Mouse (Mus musculus): Measurements from ENCODE around the gene Jmjd7.

DNA sequence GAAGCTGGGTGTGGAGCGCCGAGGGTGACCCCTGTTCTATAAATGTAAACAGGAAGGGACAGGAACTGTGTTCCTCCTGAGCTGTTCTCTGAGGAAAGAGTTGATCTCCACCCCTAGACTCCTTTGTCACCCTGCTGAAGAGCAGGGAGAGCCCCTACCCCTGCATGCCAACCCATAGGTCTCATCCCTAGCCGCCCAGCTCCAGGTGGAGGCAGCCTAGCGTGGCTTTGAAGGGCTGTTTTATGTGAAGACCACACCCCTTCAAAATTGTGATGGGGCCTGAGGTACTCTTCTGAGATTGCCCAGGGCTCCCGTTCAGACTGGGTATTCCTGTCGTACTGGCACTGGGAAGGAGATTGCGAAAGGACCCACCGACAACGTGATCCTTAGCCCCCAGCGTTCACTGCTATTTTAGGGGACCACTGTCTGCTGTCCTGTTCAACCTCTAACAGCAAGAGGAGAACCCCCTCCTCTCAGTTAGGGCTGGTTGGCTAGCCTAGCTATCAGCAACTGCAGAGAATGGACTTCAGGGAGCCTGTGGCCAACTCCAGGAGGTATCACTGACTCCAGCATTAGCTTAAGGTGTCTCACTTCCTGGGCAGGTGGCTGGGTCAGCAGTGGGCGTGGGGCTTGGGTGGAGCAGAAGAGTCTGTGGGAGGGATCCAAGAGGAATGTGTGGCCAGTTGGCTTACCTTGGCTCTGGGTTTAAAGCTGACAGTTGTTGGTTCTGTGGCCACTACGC, 5.6 kb downstream of the Jmjd7 start, which contains the start of gene Pla2g4b:
- TF ChIP-seq CTCF (IDR thresholded peaks at IDR 0.05; ENCODE audit: extremely low read depth, insufficient read depth, insufficient read length, insufficient replicate concordance) (no peak), POLR2A (IDR thresholded peaks at IDR 0.05; ENCODE audit: low read depth, low read length) (no peak)

Data from spleen, adult 2 months (tissue).